Mouse (Mus musculus) retina, postnatal 1 day (tissue): Measurements from ENCODE around the gene Ugdh.
A peak's percentile ranks its signal among the peaks of the same experiment; 100 is the strongest.

Experiments
- DNase-seq: peaks from one replicate; pipeline ENCODE4 v3.0.0-alpha.2; 2012

Ugdh gene

DNA sequence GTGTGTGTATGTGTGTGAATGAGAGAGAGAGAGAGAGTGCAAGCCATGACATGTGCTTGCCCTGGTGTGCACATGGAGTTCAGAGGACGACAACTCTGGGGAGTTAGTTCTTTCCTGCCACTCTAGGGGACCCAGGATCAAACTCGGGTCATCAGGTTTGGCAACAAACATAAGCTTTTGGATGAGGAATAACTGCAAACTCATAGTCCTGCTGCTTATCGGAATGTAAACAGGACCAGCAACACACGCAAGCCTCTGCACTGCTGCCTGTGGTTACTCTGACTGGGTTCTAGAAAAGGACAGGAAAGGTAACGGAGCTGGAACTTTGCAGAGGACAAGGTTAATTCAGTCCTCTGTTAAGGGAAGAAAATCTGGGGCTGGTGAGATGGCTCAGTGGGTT, 10.5 kb downstream of the Ugdh start:
- no peak for DNase-seq

- no peak for DNase-seq
Observed at GRCm38 (mm10) chr5:65424215-65424614, 11.5 kb downstream of the Ugdh start.

DNA sequence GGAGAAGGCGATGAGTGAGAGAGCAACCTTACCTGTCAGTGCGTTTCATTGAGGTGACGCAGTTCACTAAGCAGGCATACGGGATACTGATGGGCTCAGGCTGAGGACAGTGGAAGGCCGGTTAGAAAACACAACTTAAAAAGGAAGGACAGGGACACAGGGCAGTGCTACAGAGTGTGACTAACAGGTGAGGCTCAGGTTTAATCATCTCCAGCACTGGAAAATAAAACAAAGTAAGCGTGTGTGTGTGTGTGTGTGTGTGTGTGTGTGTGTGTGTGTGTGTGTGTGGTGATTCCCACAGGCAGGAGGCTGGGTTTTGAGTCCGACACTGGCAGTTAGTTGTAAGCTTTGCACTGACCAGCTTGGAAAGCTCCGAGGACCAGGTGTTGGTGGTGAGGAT, 12.9 kb downstream of the Ugdh start:
- no peak for DNase-seq

GRCm38 (mm10) chr5:65420822-65421221, 14.9 kb downstream of the Ugdh start:
- no peak for DNase-seq

DNA sequence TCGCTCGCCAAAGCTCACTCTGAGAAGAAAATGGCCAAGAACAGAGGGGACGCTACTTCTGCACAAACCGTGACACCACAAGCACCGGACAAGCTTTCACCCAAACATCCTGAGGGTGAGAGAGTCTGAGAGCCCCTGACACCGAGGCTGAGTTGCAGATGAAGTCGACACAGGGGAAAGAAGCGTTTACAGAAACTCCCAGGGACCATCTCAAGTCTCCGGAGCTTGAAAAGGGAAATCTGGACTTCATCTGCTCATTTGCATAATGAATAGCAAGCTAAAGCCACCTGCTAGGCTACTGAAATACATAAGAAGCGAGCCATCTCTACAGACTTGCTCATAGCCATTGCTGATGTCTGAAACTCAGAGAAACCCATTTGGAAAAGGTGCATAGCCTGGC, 16.6 kb downstream of the Ugdh start:
- no peak for DNase-seq

DNA sequence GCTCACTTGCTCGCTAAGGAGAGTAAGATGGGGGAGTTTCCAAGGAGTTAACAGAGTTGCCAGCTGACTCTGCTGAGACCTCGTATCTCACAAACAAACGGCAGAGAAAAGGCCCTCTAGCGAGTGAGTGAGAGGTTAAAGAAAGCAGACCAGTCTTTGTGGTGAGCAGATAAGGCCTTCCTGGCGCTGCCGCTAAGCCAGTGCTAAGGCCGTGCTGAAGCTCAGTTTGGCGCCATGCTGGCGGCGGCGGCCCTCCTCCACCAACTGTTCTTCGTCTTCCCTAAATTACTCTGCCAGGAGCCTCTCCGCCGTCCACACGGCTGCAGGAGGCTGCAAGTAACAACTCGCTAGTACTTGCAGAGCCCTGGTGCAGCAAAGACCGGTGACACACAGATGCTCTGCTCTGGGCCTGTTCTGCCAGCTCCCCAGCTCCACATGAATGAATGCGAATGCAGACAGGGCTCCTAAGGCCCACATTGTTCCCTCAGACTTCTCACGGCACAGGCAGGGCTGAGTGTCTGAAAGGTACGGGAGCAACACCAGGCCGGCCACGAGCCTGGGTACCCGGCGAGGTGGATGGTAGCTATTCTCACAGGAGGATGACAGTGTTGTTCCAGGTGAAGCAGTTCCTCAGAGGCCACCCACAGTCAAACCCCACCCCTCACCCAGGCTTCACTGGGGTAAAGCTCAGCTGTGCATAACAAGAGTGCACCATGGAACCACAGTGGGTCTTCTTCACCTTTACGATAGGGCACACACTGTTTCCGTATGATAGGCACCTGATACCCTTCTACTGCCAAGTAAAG, 19.9 kb downstream of the Ugdh start:
- DNase-seq, result peak; percentile 30

DNA sequence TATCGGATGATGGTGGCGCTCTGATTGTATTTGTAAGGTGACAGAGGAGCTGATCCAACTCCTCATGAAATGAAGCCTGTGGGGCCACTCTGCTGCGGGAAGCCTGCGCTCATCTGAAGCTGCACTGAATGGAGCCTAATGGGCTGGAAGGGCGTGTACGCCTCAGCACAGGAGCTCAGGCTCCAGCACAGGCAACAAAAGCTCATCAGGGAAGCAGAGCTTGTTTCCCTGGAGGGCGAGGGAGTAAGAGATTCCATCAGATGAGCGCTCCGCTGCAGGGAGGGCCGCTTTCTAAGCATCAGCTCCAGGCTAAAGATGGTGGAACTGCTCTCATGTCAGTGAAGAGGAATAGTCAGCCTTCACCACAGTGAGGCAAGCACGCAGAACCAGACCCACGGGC, 27.8 kb downstream of the Ugdh start:
- peak; percentile 35 for DNase-seq

- peak; percentile 88 for DNase-seq
Observed at GRCm38 (mm10) chr5:65401251-65401994, 34.3 kb downstream of the Ugdh start.

- no peak for DNase-seq
Observed at GRCm38 (mm10) chr5:65394425-65394824, 41.3 kb downstream of the Ugdh start.

DNA sequence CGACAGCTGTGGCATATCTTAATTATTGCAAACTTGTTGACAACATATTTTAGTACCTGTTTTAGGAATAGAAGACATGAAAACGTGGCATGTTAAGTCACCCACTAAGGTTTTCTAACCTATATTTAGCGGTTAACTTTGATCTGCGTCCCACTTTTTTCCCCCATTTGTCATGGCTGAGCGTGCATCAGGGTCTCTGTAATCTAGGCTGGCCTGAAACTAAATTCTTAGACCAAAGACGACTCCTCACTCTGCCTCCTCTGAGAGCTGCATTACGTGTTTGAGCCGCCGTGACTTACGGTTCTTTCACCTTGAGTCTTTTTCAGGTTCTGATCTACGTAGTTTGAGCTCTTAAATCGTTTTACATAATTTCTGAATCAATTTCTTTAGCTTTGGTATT, 44.0 kb downstream of the Ugdh start:
- peak; percentile 57 for DNase-seq

DNA sequence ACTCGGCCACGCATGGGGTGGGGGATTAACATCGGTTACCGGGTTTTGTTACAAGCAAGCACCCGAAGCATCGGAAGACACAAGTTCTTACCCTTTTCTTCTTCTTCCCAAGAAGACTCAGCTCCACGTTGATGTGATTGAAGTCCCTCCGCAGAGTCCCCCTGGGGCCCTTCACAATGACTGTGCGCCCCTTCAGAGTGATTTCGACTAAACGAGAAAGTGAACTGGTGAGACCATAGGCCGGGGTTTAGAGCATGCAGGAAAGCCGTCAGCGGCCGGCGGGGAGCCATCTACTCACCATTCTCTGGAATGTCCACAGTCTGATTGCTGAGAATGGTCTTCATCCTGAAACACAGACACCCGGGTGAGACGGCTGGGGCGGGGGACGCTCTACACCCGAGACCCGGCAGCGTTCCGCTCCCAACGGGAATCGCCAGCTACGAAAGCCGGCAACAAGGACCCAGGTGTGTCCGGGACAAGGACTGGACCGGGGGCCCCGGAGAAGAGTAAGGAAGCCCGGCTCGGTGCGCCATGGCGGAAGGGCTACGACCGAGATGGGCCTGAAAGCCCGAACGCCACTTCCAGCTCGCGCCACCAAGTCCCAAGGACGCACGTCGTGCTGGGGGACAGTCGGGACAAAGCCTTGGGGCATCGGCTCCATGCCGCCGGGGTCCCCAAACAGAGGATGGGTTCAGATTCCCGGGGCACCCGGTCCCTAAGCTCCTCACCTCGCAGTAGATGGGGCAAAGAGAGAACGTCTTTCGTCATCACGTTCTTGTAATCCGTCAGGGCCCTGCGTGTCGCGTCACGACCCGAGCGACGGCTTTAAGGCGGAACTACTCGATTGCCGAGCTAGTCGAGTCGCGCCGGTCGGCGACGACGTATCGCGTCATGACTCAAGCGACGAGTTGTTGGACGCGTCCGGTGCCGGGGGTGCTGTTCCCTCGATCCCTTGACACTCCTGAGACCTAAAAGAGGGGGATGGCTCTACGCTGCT, 44.8 kb downstream of the Ugdh start, which contains the start of the genes Rpl9 and Lias:
TSS of gene Rpl9 (minus strand) at position 797 of the 997 bp plus-strand sequence.
TSS of gene Lias (plus strand) at position 850 of the 997 bp plus-strand sequence.
- DNase-seq, result peak; percentile 98

- DNase-seq, result no peak
Observed at GRCm38 (mm10) chr5:65387008-65387867, 48.5 kb downstream of the Ugdh start.

GRCm38 (mm10) chr5:65385704-65386103, 50.0 kb downstream of the Ugdh start:
- DNase-seq, result no peak

- DNase-seq, result no peak
Observed at GRCm38 (mm10) chr5:65374746-65375145, 61.0 kb downstream of the Ugdh start.

- no peak for DNase-seq
Observed at GRCm38 (mm10) chr5:65371551-65371950, 64.2 kb downstream of the Ugdh start.

- DNase-seq, result no peak
Observed at GRCm38 (mm10) chr5:65367837-65368236, 67.9 kb downstream of the Ugdh start.
